Mouse (Mus musculus) liver, postnatal 0 days (tissue): Measurements from ENCODE around the gene Kcna2. TPM values are rescaled to one million over a fixed set of nuclear protein-coding genes. Genes with fewer than 3 reads are reported as not detected.

ENCODE experiments used
- ATAC-seq: fragments of 200-750 bp; cut with Nextera tagmentation; 2 replicates; pipeline ENCODE4 v1.8.0; 2017; ENCODE audit warnings: mild to moderate bottlenecking, moderate library complexity
- DNase-seq: peaks from one replicate; pipeline ENCODE4 v3.0.0-alpha.2; 2016
- H3K27ac ChIP-seq: fragments of 300-500 bp; sonication (generic); 2 replicates; pipeline ENCODE4 v1.5.1; 2014; ENCODE audit warnings: antibody characterized with exemption, moderate library complexity, mild to moderate bottlenecking, low read depth
- H3K27me3 ChIP-seq: fragments of 300-500 bp; sonication (generic); 2 replicates; pipeline ENCODE4 v1.6.1; 2014; ENCODE audit warnings: low read length, control low read depth, mixed read lengths; ENCODE audit not compliant: insufficient read depth
- H3K36me3 ChIP-seq: fragments of 300-500 bp; sonication (generic); replicated peaks from 2 replicates; pipeline ENCODE4 v1.6.1; 2014; ENCODE audit warnings: mild to moderate bottlenecking, control low read depth, low read length, moderate library complexity, mixed read lengths; ENCODE audit not compliant: insufficient read depth
- H3K4me1 ChIP-seq: fragments of 300-500 bp; sonication (generic); 2 replicates; pipeline ENCODE4 v1.6.1; 2014; ENCODE audit warnings: antibody characterized with exemption, mild to moderate bottlenecking, control low read depth; ENCODE audit not compliant: insufficient read depth
- H3K4me2 ChIP-seq: fragments of 300-500 bp; sonication (generic); 2 replicates; pipeline ENCODE4 v1.6.1; 2014; ENCODE audit warnings: low read depth, mild to moderate bottlenecking, low read length, moderate library complexity, mixed read lengths
- H3K4me3 ChIP-seq: fragments of 300-500 bp; sonication (generic); 2 replicates; pipeline ENCODE4 v1.5.1; 2014; ENCODE audit warnings: low read depth, low read length
- H3K9ac ChIP-seq: fragments of 300-500 bp; sonication (generic); replicated peaks from 2 replicates; pipeline ENCODE4 v1.6.1; 2014; ENCODE audit warnings: mild to moderate bottlenecking, moderate library complexity
- H3K9me3 ChIP-seq: fragments of 300-500 bp; sonication (generic); 2 replicates; pipeline ENCODE4 v1.6.1; 2016; ENCODE audit warnings: mild to moderate bottlenecking, control low read depth, low read length, mixed read lengths
- CTCF ChIP-seq: sonication (generic); IDR thresholded peaks from 2 replicates; pipeline ENCODE4 v1.5.1; 2016; ENCODE audit warnings: antibody characterized with exemption, low read depth
- EP300 ChIP-seq: IDR thresholded peaks from 2 replicates; pipeline ENCODE4 v1.6.1; 2016; ENCODE audit warnings: antibody characterized with exemption, low read depth, mild to moderate bottlenecking
- WGBS: fragments of 180-500 bp; shearing (Covaris S2); extraction: QIAGEN DNeasy Blood & Tissue Kit; methylation state at CpG from one replicate; pipeline ENCODE4 v1.1.7; 2014; ENCODE audit not compliant: insufficient replicate concordance; 5-methylcytosine and 5-hydroxymethylcytosine counted together
- polyA plus RNA-seq: library from polyadenylated mRNA; unstranded; fragments of >200 nt; fragmentation: Nextera tagmentation; extraction: Ambion mirVana; gene quantifications from 2 replicates; pipeline ENCODE4 v1.2.1, GENCODE M21; 2015

The Kcna2 gene
- polyA plus RNA-seq, 1 experiment from 2014 or later: 0.11 TPM

- H3K9ac ChIP-seq: no peak overlapping the region
- no peaks in the 10 kb centered on the region for H3K36me3 ChIP-seq
- TF ChIP-seq CTCF (no peak), EP300 (no peak)
- ATAC-seq (no peak), DNase-seq (no peak)
- no peak overlapping the region for H3K27ac ChIP-seq
- 72% methylated on average over 1 of the region's 1 CpGs for WGBS
- no peak overlapping the region for H3K4me2 ChIP-seq
- no peak overlapping the region for H3K4me3 ChIP-seq
- H3K9me3 ChIP-seq: no peaks in the 10 kb centered on the region
- no peaks in the 10 kb centered on the region for H3K4me1 ChIP-seq
- H3K27me3 ChIP-seq: no peaks in the 10 kb centered on the region
Observed at GRCm38 (mm10) chr3:107127667-107128066, 26.7 kb downstream of the Kcna2 start.

GRCm38 (mm10) chr3:107128421-107128820 lies 27.5 kb downstream of the Kcna2 start:
- H3K9me3 ChIP-seq: no peaks in the 10 kb centered on the region
- H3K4me1 ChIP-seq: no peaks in the 10 kb centered on the region
- no peak overlapping the region for H3K4me2 ChIP-seq
- H3K36me3 ChIP-seq: no peaks in the 10 kb centered on the region
- H3K27ac ChIP-seq: no peak overlapping the region
- 53% methylated on average over 3 of the region's 3 CpGs for WGBS
- no peaks in the 10 kb centered on the region for H3K27me3 ChIP-seq
- no peak overlapping the region for H3K9ac ChIP-seq
- TF ChIP-seq EP300: no peak
- TF ChIP-seq CTCF: no peak
- H3K4me3 ChIP-seq: no peak overlapping the region
- DNase-seq (no peak), ATAC-seq (no peak)

- TF ChIP-seq CTCF (no peak), EP300 (no peak)
- H3K4me3 ChIP-seq: no peak overlapping the region
- H3K27ac ChIP-seq: no peak overlapping the region
- 60% methylated on average over 2 of the region's 2 CpGs for WGBS
- no peaks in the 10 kb centered on the region for H3K4me1 ChIP-seq
- H3K9me3 ChIP-seq: no peaks in the 10 kb centered on the region
- no peaks in the 10 kb centered on the region for H3K36me3 ChIP-seq
- no peak overlapping the region for H3K9ac ChIP-seq
- DNase-seq: no peak
- no peak for ATAC-seq
- H3K4me2 ChIP-seq: no peak overlapping the region
- H3K27me3 ChIP-seq: no peaks in the 10 kb centered on the region
Observed at GRCm38 (mm10) chr3:107129251-107129650, 28.3 kb downstream of the Kcna2 start.

DNA sequence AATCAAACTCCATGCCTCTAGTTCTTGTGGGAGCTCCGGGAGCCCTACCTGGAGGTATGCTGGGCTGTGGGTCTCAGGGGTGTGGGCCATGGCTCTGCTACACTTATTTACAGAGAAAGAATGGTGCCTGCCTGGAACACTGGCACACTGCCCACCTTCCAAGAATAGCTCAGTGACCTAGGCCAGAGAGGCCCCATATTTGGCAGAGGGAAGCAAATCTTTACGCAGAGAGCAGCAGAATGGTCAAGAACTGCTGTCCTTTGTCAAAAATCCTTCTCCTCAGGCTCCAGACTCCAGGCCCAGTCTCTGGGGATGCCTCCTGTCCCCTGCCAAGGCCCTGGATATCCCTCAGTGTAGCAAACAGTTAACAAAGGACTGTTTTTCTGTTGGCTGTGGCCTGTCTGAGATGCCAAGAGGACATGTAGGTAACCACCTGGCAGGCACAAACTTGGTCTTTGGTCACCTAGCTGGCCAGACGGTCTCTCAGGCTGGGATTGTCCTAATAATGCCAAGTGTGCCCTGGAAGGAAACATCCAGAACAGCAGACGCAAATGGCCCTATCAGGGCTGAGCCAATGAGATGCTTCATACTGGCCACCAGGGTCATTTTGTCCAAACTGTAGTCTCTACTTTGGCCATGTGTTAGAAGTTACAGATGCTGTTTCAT lies 29.8 kb downstream of the Kcna2 start:
- no peak for TF ChIP-seq CTCF
- TF ChIP-seq EP300: no peak
- H3K4me3 ChIP-seq: no peak overlapping the region
- no peaks in the 10 kb centered on the region for H3K36me3 ChIP-seq
- no peaks in the 10 kb centered on the region for H3K27me3 ChIP-seq
- no peak for DNase-seq
- ATAC-seq: no peak
- 61% methylated on average over 4 of the region's 4 CpGs for WGBS
- no peak overlapping the region for H3K27ac ChIP-seq
- H3K4me1 ChIP-seq: no peaks in the 10 kb centered on the region
- no peak overlapping the region for H3K4me2 ChIP-seq
- H3K9ac ChIP-seq: no peak overlapping the region
- no peaks in the 10 kb centered on the region for H3K9me3 ChIP-seq

DNA sequence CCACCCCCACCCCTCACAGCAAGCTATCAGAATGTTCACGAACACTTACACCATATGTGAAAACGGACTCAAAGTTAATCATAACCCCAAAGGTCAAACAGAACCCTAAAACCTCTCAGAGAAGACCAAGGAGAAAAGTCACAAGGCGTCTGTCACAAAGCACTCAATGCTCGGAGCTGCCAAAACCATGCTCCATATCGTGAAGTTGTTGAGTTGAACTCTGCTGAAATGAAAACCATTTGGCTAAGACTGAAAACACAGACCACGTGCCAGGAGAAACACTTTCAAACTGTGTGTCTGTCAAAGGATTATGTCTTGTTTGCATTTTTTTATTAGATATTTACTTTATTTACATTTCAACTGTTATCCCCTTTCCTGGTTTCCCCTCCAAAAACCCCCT lies 30.9 kb downstream of the Kcna2 start:
- DNase-seq (no peak), ATAC-seq (no peak)
- no peak for TF ChIP-seq CTCF
- no peak for TF ChIP-seq EP300
- no peak overlapping the region for H3K9ac ChIP-seq
- no peaks in the 10 kb centered on the region for H3K27me3 ChIP-seq
- H3K4me1 ChIP-seq: no peaks in the 10 kb centered on the region
- H3K4me3 ChIP-seq: no peak overlapping the region
- H3K9me3 ChIP-seq: no peaks in the 10 kb centered on the region
- H3K4me2 ChIP-seq: no peak overlapping the region
- no peaks in the 10 kb centered on the region for H3K36me3 ChIP-seq
- WGBS: 54% methylated on average over 6 of the region's 6 CpGs
- H3K27ac ChIP-seq: no peak overlapping the region

GRCm38 (mm10) chr3:107132651-107133050 lies 31.7 kb downstream of the Kcna2 start:
- ATAC-seq (no peak), DNase-seq (no peak)
- H3K27me3 ChIP-seq: no peaks in the 10 kb centered on the region
- no peak overlapping the region for H3K4me3 ChIP-seq
- WGBS: 78% methylated on average over 6 of the region's 6 CpGs
- H3K36me3 ChIP-seq: no peaks in the 10 kb centered on the region
- H3K27ac ChIP-seq: no peak overlapping the region
- TF ChIP-seq CTCF: no peak
- no peak for TF ChIP-seq EP300
- H3K9ac ChIP-seq: no peak overlapping the region
- H3K9me3 ChIP-seq: no peaks in the 10 kb centered on the region
- no peak overlapping the region for H3K4me2 ChIP-seq
- H3K4me1 ChIP-seq: no peaks in the 10 kb centered on the region
